Mouse (Mus musculus) midbrain, postnatal 0 days (tissue): ENCODE data around the gene Frem2. TPM values are rescaled to one million over a fixed set of nuclear protein-coding genes. Genes with fewer than 3 reads are reported as not detected.
A peak's percentile ranks its signal among the peaks of the same experiment; 100 is the strongest.

Source experiments
- ATAC-seq: fragments of 200-750 bp; cut with Nextera tagmentation; 2 replicates; pipeline ENCODE4 v1.8.0; 2017; ENCODE audit warnings: moderate number of reproducible peaks, mild to moderate bottlenecking, moderate TSS enrichment, moderate library complexity; ENCODE audit not compliant: low FRiP score
- DNase-seq: peaks from one replicate; pipeline ENCODE4 v3.0.0-alpha.2; 2015; ENCODE audit warnings: low spot score
- H3K27ac ChIP-seq: fragments of 300-500 bp; sonication (generic); 2 replicates; pipeline ENCODE4 v1.5.1; 2014; ENCODE audit warnings: low read depth, mild to moderate bottlenecking, low read length, mixed read lengths
- H3K27me3 ChIP-seq: fragments of 300-500 bp; sonication (generic); 2 replicates; pipeline ENCODE4 v1.6.1; 2014; ENCODE audit warnings: low read length, control low read depth, mixed read lengths; ENCODE audit not compliant: insufficient read depth
- H3K36me3 ChIP-seq: fragments of 300-500 bp; sonication (generic); 2 replicates; pipeline ENCODE4 v1.6.1; 2014; ENCODE audit warnings: low read length, control low read depth, mixed read lengths; ENCODE audit not compliant: insufficient read depth
- H3K4me1 ChIP-seq: fragments of 300-500 bp; sonication (generic); 2 replicates; pipeline ENCODE4 v1.6.1; 2014; ENCODE audit warnings: mild to moderate bottlenecking, control low read depth, antibody characterized with exemption, low read length, mixed read lengths; ENCODE audit not compliant: insufficient read depth
- H3K4me2 ChIP-seq: fragments of 300-500 bp; sonication (generic); 2 replicates; pipeline ENCODE4 v1.6.1; 2014; ENCODE audit warnings: low read depth, mild to moderate bottlenecking, low read length, mixed read lengths; ENCODE audit not compliant: poor library complexity, severe bottlenecking
- H3K4me3 ChIP-seq: fragments of 300-500 bp; sonication (generic); 2 replicates; pipeline ENCODE4 v1.5.1; 2014; ENCODE audit warnings: low read depth, mild to moderate bottlenecking, low read length, moderate library complexity
- H3K9ac ChIP-seq: fragments of 300-500 bp; sonication (generic); replicated peaks from 2 replicates; pipeline ENCODE4 v1.6.1; 2014; ENCODE audit warnings: mild to moderate bottlenecking, low read length, moderate library complexity, mixed read lengths; ENCODE audit not compliant: poor library complexity, severe bottlenecking
- H3K9me3 ChIP-seq: fragments of 300-500 bp; sonication (generic); 2 replicates; pipeline ENCODE4 v1.6.1; 2016; ENCODE audit warnings: low read length, control low read depth
- CTCF ChIP-seq: IDR thresholded peaks from 2 replicates; pipeline ENCODE4 v1.5.1; 2016; ENCODE audit warnings: antibody characterized with exemption, mild to moderate bottlenecking
- WGBS: fragments of 180-500 bp; shearing (Covaris S2); extraction: QIAGEN DNeasy Blood & Tissue Kit; methylation state at CpG from one replicate; pipeline ENCODE4 v1.1.7; 2014; 5-methylcytosine and 5-hydroxymethylcytosine counted together
- polyA plus RNA-seq: library from polyadenylated mRNA; unstranded; fragments of >200 nt; fragmentation: Nextera tagmentation; extraction: Ambion mirVana; gene quantifications from 2 replicates; pipeline ENCODE4 v1.2.1, GENCODE M21; 2015
- total RNA-seq: library from RNA; depleted of rRNA; stranded (reverse); fragments of >200 nt; gene quantifications from 2 replicates; pipeline ENCODE4 v1.2.3, GENCODE M21; 2014

Frem2 gene
- total and polyA plus RNA-seq, 2 experiments from 2014 or later = 1.5 to 8.8 TPM

DNA sequence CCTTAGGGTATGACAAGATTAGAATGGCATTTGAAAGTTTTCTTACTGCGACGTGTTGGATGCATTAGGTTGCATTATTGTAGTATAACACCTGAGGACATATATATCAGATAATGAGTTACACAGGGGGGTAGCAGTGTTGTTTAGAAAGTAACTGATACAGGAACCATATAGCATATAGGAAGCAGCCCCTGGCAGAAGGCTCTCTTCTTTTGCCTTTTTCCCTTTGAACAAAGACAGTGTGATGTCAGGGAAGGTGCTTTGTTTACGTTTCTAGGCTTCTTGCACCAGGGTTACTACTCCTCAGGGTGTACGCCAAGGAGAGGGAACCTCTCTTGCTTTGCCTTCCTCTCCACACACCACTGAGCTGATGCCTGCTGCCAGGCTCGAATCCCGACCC, 168.8 kb downstream of the Frem2 start, which contains the start of gene Stoml3:
Gene Stoml3 (plus strand): TSS at position 301 of the 400 bp plus-strand sequence.
- H3K4me2 ChIP-seq = no peak within 1 kb of the TSS
- WGBS = 80% methylated on average over 6 of the region's 6 CpGs
- DNase-seq (no peak), ATAC-seq (no peak)
- no peak within 1 kb of the TSS for H3K4me3 ChIP-seq
- H3K27me3 ChIP-seq = no peaks in the 10 kb centered on the region
- no peak for TF ChIP-seq CTCF
- H3K9me3 ChIP-seq = no peaks in the 10 kb centered on the region
- no peaks in the 10 kb centered on the region for H3K36me3 ChIP-seq
- H3K4me1 ChIP-seq = no peaks in the 10 kb centered on the region
- no peak within 1 kb of the TSS for H3K27ac ChIP-seq
- H3K9ac ChIP-seq = no peak within 1 kb of the TSS

GRCm38 (mm10) chr3:53486996-53487576, 170.1 kb downstream of the Frem2 start:
- ATAC-seq (no peak), DNase-seq (no peak)
- no peak for TF ChIP-seq CTCF
- H3K27ac ChIP-seq = no peak overlapping the region
- no peaks in the 10 kb centered on the region for H3K9me3 ChIP-seq
- WGBS = 80% methylated on average over 9 of the region's 9 CpGs
- no peak overlapping the region for H3K4me2 ChIP-seq
- H3K27me3 ChIP-seq = no peaks in the 10 kb centered on the region
- no peaks in the 10 kb centered on the region for H3K4me1 ChIP-seq
- no peak overlapping the region for H3K9ac ChIP-seq
- H3K36me3 ChIP-seq = peaks cover 2% of the 10 kb centered on the region; the same call in 1 of the 2 replicates
- H3K4me3 ChIP-seq = no peak overlapping the region

- Histone ChIP-seq H3K27ac (no peak overlapping the region), H3K27me3 (no peaks in the 10 kb centered on the region), H3K4me1 (no peaks in the 10 kb centered on the region), H3K36me3 (peaks cover 3% of the 10 kb centered on the region; the same call in 1 of the 2 replicates), H3K4me2 (no peak overlapping the region), H3K9ac (no peak overlapping the region), H3K9me3 (no peaks in the 10 kb centered on the region), H3K4me3 (no peak overlapping the region)
- WGBS = 86% methylated on average over 10 of the region's 10 CpGs
- TF ChIP-seq CTCF = no peak
- ATAC-seq = no peak
- no peak for DNase-seq
Measured at GRCm38 (mm10) chr3:53486561-53486960, 170.6 kb downstream of the Frem2 start.

DNA sequence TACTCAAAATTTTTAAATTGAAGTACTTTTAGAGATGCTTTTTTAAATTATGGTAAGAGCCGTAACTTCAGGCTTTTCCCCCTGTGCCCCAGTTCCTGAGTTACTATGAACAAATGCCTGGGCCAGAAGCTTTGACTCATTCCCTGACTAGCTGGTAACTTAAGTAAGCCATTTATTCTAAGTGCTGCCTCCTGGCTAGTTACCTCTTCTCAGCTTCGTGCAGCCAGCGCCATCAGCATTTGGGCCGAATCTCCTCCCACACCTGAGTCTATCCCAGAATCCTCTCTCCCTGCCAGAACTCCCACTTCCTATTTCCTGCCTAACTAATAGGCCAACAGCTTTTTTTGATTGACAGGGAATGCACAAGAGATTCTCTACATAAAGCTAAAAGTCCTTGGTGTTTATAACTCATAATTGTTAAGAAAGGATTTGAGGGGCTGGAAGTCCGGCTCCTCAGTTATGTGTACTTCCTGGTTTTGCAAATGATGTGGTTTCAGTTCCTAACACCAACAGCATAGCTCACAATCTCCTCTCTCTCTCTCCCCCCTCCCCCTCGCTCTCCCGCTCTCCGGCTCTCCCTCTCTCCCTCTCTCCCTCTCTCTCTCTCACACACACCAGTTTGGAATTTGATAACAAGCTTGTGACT, 173.6 kb downstream of the Frem2 start:
- no peak overlapping the region for H3K9ac ChIP-seq
- ATAC-seq (no peak), DNase-seq (no peak)
- H3K9me3 ChIP-seq = no peaks in the 10 kb centered on the region
- no peaks in the 10 kb centered on the region for H3K4me1 ChIP-seq
- WGBS = 92% methylated on average over 8 of the region's 8 CpGs
- peaks cover 12% of the 10 kb centered on the region; the same call in 1 of the 2 replicates for H3K36me3 ChIP-seq
- TF ChIP-seq CTCF = no peak
- H3K4me3 ChIP-seq = no peak overlapping the region
- H3K4me2 ChIP-seq = no peak overlapping the region
- no peak overlapping the region for H3K27ac ChIP-seq
- H3K27me3 ChIP-seq = no peaks in the 10 kb centered on the region

- Histone ChIP-seq H3K27ac (no peak overlapping the region), H3K36me3 (peaks cover 35% of the 10 kb centered on the region), H3K4me2 (no peak overlapping the region), H3K27me3 (no peaks in the 10 kb centered on the region), H3K9me3 (no peaks in the 10 kb centered on the region), H3K4me3 (no peak overlapping the region), H3K4me1 (no peaks in the 10 kb centered on the region), H3K9ac (no peak overlapping the region)
- TF ChIP-seq CTCF = no peak
- no peak for ATAC-seq
- WGBS = 98% methylated on average over 30 of the region's 30 CpGs
- DNase-seq = no peak
Measured at GRCm38 (mm10) chr3:53478419-53479046, 178.6 kb downstream of the Frem2 start.

DNA sequence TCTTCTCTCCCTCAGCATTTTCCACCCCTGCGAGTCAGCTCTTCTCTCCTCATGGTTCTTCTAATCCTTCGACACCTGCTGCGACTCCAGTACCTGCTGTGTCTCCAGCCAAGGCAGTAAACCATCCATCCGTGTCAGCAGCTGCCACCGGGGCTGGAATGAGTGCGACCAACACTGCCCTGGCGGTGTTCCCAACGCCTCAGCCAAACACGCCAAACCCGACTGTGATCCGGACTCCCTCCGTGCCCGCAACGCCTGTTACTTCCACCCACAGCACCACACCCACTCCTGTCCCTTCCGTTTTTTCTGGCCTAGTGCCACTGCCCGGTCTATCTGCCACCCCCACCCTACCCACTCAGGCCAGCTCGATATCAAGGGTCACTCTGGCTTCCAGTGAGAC, 179.7 kb downstream of the Frem2 start:
- no peak for TF ChIP-seq CTCF
- peak; percentile 25; the same call in 1 of the 2 replicates for ATAC-seq

More for the DNA sequence above, 179.7 kb downstream of the Frem2 start:
- H3K27ac ChIP-seq = no peak overlapping the region
- peaks cover 40% of the 10 kb centered on the region for H3K36me3 ChIP-seq
- no peak overlapping the region for H3K4me3 ChIP-seq
- WGBS = 77% methylated on average over 17 of the region's 17 CpGs
- H3K9ac ChIP-seq = no peak overlapping the region
- no peaks in the 10 kb centered on the region for H3K27me3 ChIP-seq
- DNase-seq = peak; percentile 38
- no peaks in the 10 kb centered on the region for H3K9me3 ChIP-seq
- no peak overlapping the region for H3K4me2 ChIP-seq
- H3K4me1 ChIP-seq = no peaks in the 10 kb centered on the region
